In the genomic region with DNA sequence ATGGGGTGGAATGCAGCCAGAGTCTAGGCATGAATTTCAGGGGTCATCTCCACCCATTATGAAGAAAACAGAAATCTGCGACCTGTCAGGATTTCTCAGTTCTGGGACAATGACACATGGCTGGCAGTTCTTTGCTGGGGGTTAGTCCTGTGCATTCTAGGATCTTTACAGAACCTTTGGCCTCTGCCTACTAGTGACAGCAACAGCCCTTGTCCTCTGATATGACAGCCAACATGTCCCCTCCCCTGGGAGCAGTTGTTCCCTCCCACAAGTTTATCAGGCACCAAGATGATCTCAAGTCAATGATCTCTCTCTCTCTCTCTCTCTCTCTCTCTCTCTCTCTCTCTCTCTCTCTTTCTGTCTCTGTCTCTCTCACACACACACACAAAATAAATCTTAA, we compare ENCODE assay signal across 30 mouse cellular contexts. TPM values are rescaled to one million over a fixed set of nuclear protein-coding genes. Genes with fewer than 3 reads are reported as not detected.
DNase-seq lines count a peak whose midpoint lies in the region; ATAC-seq and TF ChIP-seq lines count a peak whose summit lies in the region.
"Had no signal": no experiment of that assay in that cellular context is flagged by ENCODE, and none has a peak within 500 bp of the region (broad histone marks: within the 10 kb centered on the region; RNA-seq: fewer than 3 reads in every experiment).

No protein-coding gene starts in this region.

- no peaks in the 10 kb centered on the region for H3K4me1 ChIP-seq in liver, embryonic 16.5 days (ENCODE audit: control insufficient read depth, low read depth, low read length)
- no peaks in the 10 kb centered on the region for H3K4me1 ChIP-seq in liver, embryonic 11.5 days (replicated peaks; ENCODE audit: control insufficient read depth, insufficient read depth, low read length)
- no peaks in the 10 kb centered on the region for H3K4me1 ChIP-seq in intestine, embryonic 15.5 days (replicated peaks)
- H3K4me1 ChIP-seq in intestine, postnatal 0 days (replicated peaks; ENCODE audit: control insufficient read depth, insufficient read depth, low read length): no peaks in the 10 kb centered on the region
- H3K4me1 ChIP-seq: embryonic facial prominence, embryonic 13.5 days; embryonic facial prominence, embryonic 15.5 days; forebrain, embryonic 13.5 days; forebrain, embryonic 15.5 days had no signal

- ATAC-seq in liver, embryonic 16.5 days (ENCODE audit: low read depth): peak; percentile 83
- ATAC-seq in liver, embryonic 11.5 days (replicated peaks; ENCODE audit: low FRiP score): no peak
- peak; percentile 71; the same call in 1 of the 2 replicates for ATAC-seq in intestine, embryonic 15.5 days
- ATAC-seq in intestine, postnatal 0 days: peak; percentile 54; the same call in 1 of the 2 replicates
- ATAC-seq: activated CD4-positive, CD25-positive, alpha-beta regulatory T cell, adult 4 months; CD4-positive, CD25-positive, alpha-beta regulatory T cell, adult 4 months; forebrain, embryonic 13.5 days; forebrain, embryonic 15.5 days; forebrain, postnatal 0 days; Patski had no signal

- no peak overlapping the region for H3K4me3 ChIP-seq in liver, embryonic 16.5 days (ENCODE audit: low read depth, low read length)
- H3K4me3 ChIP-seq in liver, embryonic 11.5 days (ENCODE audit: low read depth, low read length): no peak overlapping the region
- H3K4me3 ChIP-seq in intestine, embryonic 15.5 days (replicated peaks): no peak overlapping the region
- no peak overlapping the region for H3K4me3 ChIP-seq in intestine, postnatal 0 days (ENCODE audit: low read depth, low read length)
- H3K4me3 ChIP-seq: embryonic facial prominence, embryonic 13.5 days; embryonic facial prominence, embryonic 15.5 days; erythroblast, embryonic 14.5 days; forebrain, embryonic 13.5 days; forebrain, embryonic 15.5 days had no signal

- no peak overlapping the region for H3K27ac ChIP-seq in liver, embryonic 16.5 days (ENCODE audit: low read length)
- no peak overlapping the region for H3K27ac ChIP-seq in liver, embryonic 11.5 days (ENCODE audit: low read depth, low read length)
- no peak overlapping the region for H3K27ac ChIP-seq in intestine, embryonic 15.5 days
- no peak overlapping the region for H3K27ac ChIP-seq in intestine, postnatal 0 days (ENCODE audit: low read depth, low read length)
- H3K27ac ChIP-seq: embryonic facial prominence, embryonic 13.5 days; embryonic facial prominence, embryonic 15.5 days; forebrain, embryonic 13.5 days; forebrain, embryonic 15.5 days had no signal

- no peaks in the 10 kb centered on the region for H3K27me3 ChIP-seq in liver, embryonic 16.5 days (ENCODE audit: control insufficient read depth, insufficient read depth, low read depth, low read length)
- no peaks in the 10 kb centered on the region for H3K27me3 ChIP-seq in liver, embryonic 11.5 days (replicated peaks; ENCODE audit: control insufficient read depth, insufficient read depth, low read length)
- H3K27me3 ChIP-seq in intestine, embryonic 15.5 days (replicated peaks): no peaks in the 10 kb centered on the region
- H3K27me3 ChIP-seq in intestine, postnatal 0 days (replicated peaks; ENCODE audit: control insufficient read depth, insufficient read depth, low read length): no peaks in the 10 kb centered on the region
- H3K27me3 ChIP-seq: CH12.LX; embryonic facial prominence, embryonic 13.5 days; embryonic facial prominence, embryonic 15.5 days; forebrain, embryonic 13.5 days; forebrain, embryonic 15.5 days; Patski had no signal

- DNase-seq in liver, embryonic 11.5 days (ENCODE audit: low spot score): no peak
- peak; percentile 13 for DNase-seq in adipocyte (ENCODE audit: low spot score)
- DNase-seq in urinary bladder, adult 2 months (ENCODE audit: low spot score): no peak
- no peak for DNase-seq in B cell, adult 2 months
- no peak for DNase-seq in heart, adult 18-20 months
- DNase-seq: adrenal gland, adult 2 months; adrenal gland, postnatal 10 days; adrenal gland, postnatal 25 days; cerebellum, adult 11 months; cerebellum, adult 8-10 months; cerebellum, adult 9-11 months; cerebellum, postnatal 14 days; embryo, embryonic 11 days; forebrain, postnatal 0 days had no signal

- TF ChIP-seq CTCF in intestine, postnatal 0 days (IDR thresholded peaks at IDR 0.05; ENCODE audit: low read depth): no peak

- H3K9ac ChIP-seq in liver, embryonic 16.5 days (ENCODE audit: low read depth, low read length): no peak overlapping the region
- H3K9ac ChIP-seq in liver, embryonic 11.5 days (ENCODE audit: low read depth, low read length): no peak overlapping the region
- H3K9ac ChIP-seq in intestine, embryonic 15.5 days: no peak overlapping the region
- no peak overlapping the region for H3K9ac ChIP-seq in intestine, postnatal 0 days (ENCODE audit: low read depth, low read length)
- H3K9ac ChIP-seq: embryonic facial prominence, embryonic 13.5 days; embryonic facial prominence, embryonic 15.5 days; forebrain, embryonic 13.5 days; forebrain, embryonic 15.5 days; forebrain, postnatal 0 days had no signal

- WGBS in liver, embryonic 16.5 days (ENCODE audit: insufficient replicate concordance): 52% methylated on average over 1 of the region's 1 CpGs
- 75% methylated on average over 1 of the region's 1 CpGs for WGBS in liver, embryonic 11.5 days
- 79% methylated on average over 1 of the region's 1 CpGs for WGBS in intestine, embryonic 15.5 days
- 63% methylated on average over 1 of the region's 1 CpGs for WGBS in intestine, postnatal 0 days

- no peak overlapping the region for H3K4me2 ChIP-seq in liver, embryonic 16.5 days (ENCODE audit: low read depth, low read length)
- no peak overlapping the region for H3K4me2 ChIP-seq in liver, embryonic 11.5 days
- no peak overlapping the region for H3K4me2 ChIP-seq in intestine, embryonic 15.5 days (replicated peaks)
- H3K4me2 ChIP-seq in intestine, postnatal 0 days (replicated peaks; ENCODE audit: low read depth): no peak overlapping the region
- H3K4me2 ChIP-seq: embryonic facial prominence, embryonic 13.5 days; embryonic facial prominence, embryonic 15.5 days; forebrain, embryonic 13.5 days; forebrain, embryonic 15.5 days had no signal

- H3K36me3 ChIP-seq in liver, embryonic 16.5 days (ENCODE audit: control insufficient read depth, insufficient read depth): no peaks in the 10 kb centered on the region
- no peaks in the 10 kb centered on the region for H3K36me3 ChIP-seq in liver, embryonic 11.5 days (ENCODE audit: control insufficient read depth, insufficient read depth, low read length)
- no peaks in the 10 kb centered on the region for H3K36me3 ChIP-seq in intestine, embryonic 15.5 days
- H3K36me3 ChIP-seq in intestine, postnatal 0 days (ENCODE audit: control insufficient read depth, insufficient read depth): no peaks in the 10 kb centered on the region
- H3K36me3 ChIP-seq: embryonic facial prominence, embryonic 13.5 days; embryonic facial prominence, embryonic 15.5 days; forebrain, embryonic 15.5 days; G1E had no signal

- H3K9me3 ChIP-seq in liver, embryonic 16.5 days (replicated peaks; ENCODE audit: control insufficient read depth, low read length): no peaks in the 10 kb centered on the region
- H3K9me3 ChIP-seq in liver, embryonic 11.5 days (ENCODE audit: control insufficient read depth, low read length): no peaks in the 10 kb centered on the region
- no peaks in the 10 kb centered on the region for H3K9me3 ChIP-seq in intestine, embryonic 15.5 days
- no peaks in the 10 kb centered on the region for H3K9me3 ChIP-seq in intestine, postnatal 0 days (ENCODE audit: control insufficient read depth)
- H3K9me3 ChIP-seq: embryonic facial prominence, embryonic 13.5 days; embryonic facial prominence, embryonic 15.5 days; forebrain, embryonic 13.5 days; forebrain, embryonic 15.5 days had no signal

RNA-seq across cellular contexts. Expression of a gene that starts 6.5 kb away (rescaled TPM):
- 0.07 and 0.21 TPM in 2 replicates for polyA plus RNA-seq in liver, embryonic 16.5 days (2015; fragmentation: Nextera tagmentation; extraction: Ambion mirVana)
- 0.19 TPM in 1 of 2 replicates, not detected in the other for polyA plus RNA-seq in liver, embryonic 11.5 days (2014; fragmentation: Nextera tagmentation; extraction: Ambion mirVana)
- 16.3 and 18.3 TPM in 2 replicates for polyA plus RNA-seq in intestine, embryonic 15.5 days (2015; fragmentation: Nextera tagmentation; extraction: Ambion mirVana)
- 132 and 161 TPM in 2 replicates for polyA plus RNA-seq in intestine, postnatal 0 days (2015; fragmentation: Nextera tagmentation; extraction: Ambion mirVana)
- 0.03 TPM in 1 of 2 replicates, not detected in the other for polyA plus RNA-seq in urinary bladder, adult 2 months (2012; rRNA removed)
- total RNA-seq in heart, adult 18-20 months (2021): under 1 TPM in 1 of 2 experiments, not detected in 1; 0.10 TPM
- total RNA-seq: adrenal gland, postnatal 25 days; CH12.LX; common myeloid progenitor, adult 5-6 weeks had no signal
- polyA plus RNA-seq: activated CD4-positive, CD25-positive, alpha-beta regulatory T cell, adult 4 months; adrenal gland, adult 2 months; CD4-positive, CD25-positive, alpha-beta regulatory T cell, adult 4 months; embryonic facial prominence, embryonic 11.5 days; erythroblast, embryonic 14.5 days; forebrain, embryonic 11.5 days; forebrain, embryonic 13.5 days; forebrain, embryonic 15.5 days; forebrain, postnatal 0 days; G1E had no signal

Comparison
In these comparisons a context has a peak if more than half of its experiments do, and no peak if none do; other contexts are left out.
1. RNA of a gene that starts 6.5 kb away (polyA plus RNA-seq): 132 to 161 TPM in intestine, postnatal 0 days and 16.3 to 18.3 TPM in intestine, embryonic 15.5 days; 0.07 to 0.21 TPM in liver, embryonic 16.5 days, 0.19 TPM in liver, embryonic 11.5 days and 0.03 TPM in urinary bladder, adult 2 months; every median in the first group is over 10 times any median in the second.